Mouse (Mus musculus) kidney, embryonic 16.5 days (tissue): Measurements from ENCODE around the gene Mms22l. TPM values are rescaled to one million over a fixed set of nuclear protein-coding genes. Genes with fewer than 3 reads are reported as not detected.

Source experiments
- ATAC-seq: fragments of 200-750 bp; cut with Nextera tagmentation; 2 replicates; pipeline ENCODE4 v1.8.0; 2017; ENCODE audit warnings: moderate TSS enrichment; ENCODE audit not compliant: low FRiP score, low TSS enrichment
- H3K27ac ChIP-seq: fragments of 300-500 bp; sonication (generic); 2 replicates; pipeline ENCODE4 v1.5.1; 2014; ENCODE audit warnings: low read length
- H3K27me3 ChIP-seq: fragments of 300-500 bp; sonication (generic); 2 replicates; pipeline ENCODE4 v1.6.1; 2014; ENCODE audit warnings: low read length, control low read depth, mixed read lengths; ENCODE audit not compliant: insufficient read depth
- H3K36me3 ChIP-seq: fragments of 300-500 bp; sonication (generic); 2 replicates; pipeline ENCODE4 v1.6.1; 2014; ENCODE audit warnings: low read length, control low read depth, mixed read lengths; ENCODE audit not compliant: insufficient read depth
- H3K4me1 ChIP-seq: fragments of 300-500 bp; sonication (generic); 2 replicates; pipeline ENCODE4 v1.6.1; 2014; ENCODE audit warnings: low read length, control low read depth, mixed read lengths; ENCODE audit not compliant: insufficient read depth
- H3K4me2 ChIP-seq: fragments of 300-500 bp; sonication (generic); replicated peaks from 2 replicates; pipeline ENCODE4 v1.6.1; 2014; ENCODE audit warnings: low read depth, low read length
- H3K4me3 ChIP-seq: fragments of 300-500 bp; sonication (generic); 2 replicates; pipeline ENCODE4 v1.5.1; 2014; ENCODE audit warnings: mild to moderate bottlenecking, low read length
- H3K9ac ChIP-seq: fragments of 300-500 bp; sonication (generic); replicated peaks from 2 replicates; pipeline ENCODE4 v1.6.1; 2014; ENCODE audit warnings: low read length
- H3K9me3 ChIP-seq: fragments of 300-500 bp; sonication (generic); 2 replicates; pipeline ENCODE4 v1.6.1; 2016; ENCODE audit warnings: low read length, control low read depth
- WGBS: fragments of 180-500 bp; shearing (Covaris S2); extraction: QIAGEN DNeasy Blood & Tissue Kit; methylation state at CpG from one replicate; pipeline ENCODE4 v1.1.7; 2014; 5-methylcytosine and 5-hydroxymethylcytosine counted together
- polyA plus RNA-seq: library from polyadenylated mRNA; unstranded; fragments of >200 nt; fragmentation: Nextera tagmentation; extraction: Ambion mirVana; gene quantifications from 2 replicates; pipeline ENCODE4 v1.2.1, GENCODE M21; 2015

Mms22l gene
- polyA plus RNA-seq, 1 experiment from 2014 or later: 25.9 TPM

GRCm38 (mm10) chr4:24609085-24609484, 112.8 kb downstream of the Mms22l start:
- 73% methylated on average over 3 of the region's 3 CpGs for WGBS
- Histone ChIP-seq H3K27me3 (no peaks in the 10 kb centered on the region), H3K4me1 (no peaks in the 10 kb centered on the region), H3K9me3 (no peaks in the 10 kb centered on the region), H3K9ac (no peak overlapping the region), H3K27ac (no peak overlapping the region), H3K36me3 (no peaks in the 10 kb centered on the region), H3K4me2 (no peak overlapping the region), H3K4me3 (no peak overlapping the region)
- no peak for ATAC-seq

- Histone ChIP-seq H3K4me2 (no peak overlapping the region), H3K9me3 (no peaks in the 10 kb centered on the region), H3K4me3 (no peak overlapping the region), H3K4me1 (no peaks in the 10 kb centered on the region), H3K27ac (no peak overlapping the region), H3K36me3 (no peaks in the 10 kb centered on the region), H3K27me3 (no peaks in the 10 kb centered on the region), H3K9ac (no peak overlapping the region)
- WGBS: 89% methylated on average over 2 of the region's 2 CpGs
- no peak for ATAC-seq
Observed at GRCm38 (mm10) chr4:24609564-24609963, 113.3 kb downstream of the Mms22l start.

DNA sequence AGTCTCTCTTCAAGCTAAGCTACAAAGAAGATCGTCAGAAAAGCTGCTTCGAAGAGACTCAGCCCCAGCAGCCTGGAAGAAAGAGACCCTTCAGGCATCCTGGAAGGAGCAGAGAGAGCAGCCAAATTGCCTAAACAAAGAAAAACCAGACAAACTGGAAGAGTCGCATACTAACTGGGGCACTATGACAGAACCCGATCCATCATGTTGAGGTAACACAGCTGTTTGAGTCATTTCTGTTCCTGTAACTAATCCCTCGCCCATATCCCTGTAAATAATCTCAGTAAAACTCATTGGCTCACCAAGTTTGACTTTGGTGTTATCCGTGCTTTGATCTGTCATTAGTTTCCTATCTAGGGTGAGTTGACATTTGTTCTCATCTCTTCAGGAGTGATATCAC, 123.8 kb downstream of the Mms22l start:
- Histone ChIP-seq H3K9me3 (no peaks in the 10 kb centered on the region), H3K4me2 (no peak overlapping the region), H3K27ac (peak overlapping the region; percentile 43; the same call in 1 of the 2 replicates), H3K9ac (no peak overlapping the region), H3K27me3 (no peaks in the 10 kb centered on the region), H3K4me1 (0 out of 2 replicates have a peak, but pooled peaks cover 4% of the 10 kb centered on the region), H3K4me3 (no peak overlapping the region), H3K36me3 (no peaks in the 10 kb centered on the region)
- 43% methylated on average over 6 of the region's 6 CpGs for WGBS
- ATAC-seq: peak; percentile 73; the same call in 1 of the 2 replicates

- no peaks in the 10 kb centered on the region for H3K36me3 ChIP-seq
- no peak for ATAC-seq
- no peak overlapping the region for H3K27ac ChIP-seq
- H3K9ac ChIP-seq: no peak overlapping the region
- no peak overlapping the region for H3K4me2 ChIP-seq
- 0 out of 2 replicates have a peak, but pooled peaks cover 4% of the 10 kb centered on the region for H3K4me1 ChIP-seq
- no peaks in the 10 kb centered on the region for H3K27me3 ChIP-seq
- no peak overlapping the region for H3K4me3 ChIP-seq
- 89% methylated on average over 5 of the region's 5 CpGs for WGBS
- no peaks in the 10 kb centered on the region for H3K9me3 ChIP-seq
Observed at GRCm38 (mm10) chr4:24620440-24620839, 124.2 kb downstream of the Mms22l start.

GRCm38 (mm10) chr4:24621422-24622187, 125.4 kb downstream of the Mms22l start:
- H3K27me3 ChIP-seq: no peaks in the 10 kb centered on the region
- H3K27ac ChIP-seq: no peak overlapping the region
- ATAC-seq: no peak
- WGBS: 73% methylated on average over 9 of the region's 9 CpGs
- no peak overlapping the region for H3K4me3 ChIP-seq
- H3K9ac ChIP-seq: no peak overlapping the region
- no peaks in the 10 kb centered on the region for H3K36me3 ChIP-seq
- H3K9me3 ChIP-seq: no peaks in the 10 kb centered on the region
- H3K4me1 ChIP-seq: 0 out of 2 replicates have a peak, but pooled peaks cover 4% of the 10 kb centered on the region
- no peak overlapping the region for H3K4me2 ChIP-seq

GRCm38 (mm10) chr4:24625951-24626584, 129.8 kb downstream of the Mms22l start:
- H3K36me3 ChIP-seq: no peaks in the 10 kb centered on the region
- no peaks in the 10 kb centered on the region for H3K9me3 ChIP-seq
- H3K9ac ChIP-seq: no peak overlapping the region
- H3K4me2 ChIP-seq: no peak overlapping the region
- 0 out of 2 replicates have a peak, but pooled peaks have one; percentile 31 for ATAC-seq
- no peak overlapping the region for H3K27ac ChIP-seq
- no peaks in the 10 kb centered on the region for H3K27me3 ChIP-seq
- no peak overlapping the region for H3K4me3 ChIP-seq
- 68% methylated on average over 13 of the region's 13 CpGs for WGBS
- no peaks in the 10 kb centered on the region for H3K4me1 ChIP-seq

DNA sequence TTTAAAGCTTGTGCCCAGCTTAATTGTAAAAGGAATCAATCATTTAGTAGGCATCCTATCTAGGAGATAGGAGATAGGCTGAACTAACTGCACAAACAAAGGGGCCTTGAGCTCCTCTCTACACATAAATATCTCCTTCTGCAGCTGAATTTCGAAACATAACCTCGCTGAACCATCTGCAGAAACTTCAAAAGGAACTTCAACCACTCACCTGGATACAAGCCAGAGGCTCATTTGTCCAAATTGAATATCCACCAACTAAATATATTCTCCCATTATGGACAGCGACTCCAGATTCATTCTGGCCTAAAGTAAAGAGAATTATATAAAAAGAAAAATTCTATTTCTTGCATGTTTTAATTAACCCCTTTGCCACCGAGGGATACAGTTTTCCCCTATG, 130.4 kb downstream of the Mms22l start:
- WGBS: 67% methylated on average over 4 of the region's 4 CpGs
- Histone ChIP-seq H3K9me3 (no peaks in the 10 kb centered on the region), H3K4me3 (no peak overlapping the region)

GRCm38 (mm10) chr4:24627871-24628270, 131.6 kb downstream of the Mms22l start:
- WGBS: 65% methylated on average over 1 of the region's 1 CpGs
- no peak for ATAC-seq
- no peak overlapping the region for H3K4me2 ChIP-seq

More for the DNA sequence above, 130.4 kb downstream of the Mms22l start:
- no peak overlapping the region for H3K9ac ChIP-seq
- no peak overlapping the region for H3K27ac ChIP-seq
- no peaks in the 10 kb centered on the region for H3K36me3 ChIP-seq
- no peaks in the 10 kb centered on the region for H3K27me3 ChIP-seq
- ATAC-seq: no peak
- H3K4me1 ChIP-seq: no peaks in the 10 kb centered on the region
- no peak overlapping the region for H3K4me2 ChIP-seq

DNA sequence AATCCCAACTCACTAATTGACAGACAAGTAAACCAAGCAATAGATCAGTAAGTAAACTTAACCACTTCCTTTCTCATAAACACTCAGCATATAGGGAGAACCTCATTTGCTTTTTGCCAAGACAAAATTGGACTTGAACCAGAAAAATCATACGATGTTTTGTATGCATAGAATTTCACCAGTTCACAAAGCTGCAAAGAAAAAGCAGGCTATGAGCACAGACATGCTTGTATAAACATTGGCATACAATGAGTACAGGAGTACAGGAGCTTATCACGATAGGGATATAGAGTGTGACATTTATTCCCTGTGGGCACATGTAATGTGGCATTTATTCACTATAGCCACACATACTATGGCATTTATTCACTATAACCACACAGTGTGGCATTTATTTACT, 134.2 kb downstream of the Mms22l start:
- no peaks in the 10 kb centered on the region for H3K27me3 ChIP-seq

More at GRCm38 (mm10) chr4:24627871-24628270, 131.6 kb downstream of the Mms22l start:
- H3K4me1 ChIP-seq: no peaks in the 10 kb centered on the region
- no peak overlapping the region for H3K9ac ChIP-seq
- H3K36me3 ChIP-seq: no peaks in the 10 kb centered on the region
- no peak overlapping the region for H3K4me3 ChIP-seq
- no peaks in the 10 kb centered on the region for H3K27me3 ChIP-seq
- H3K27ac ChIP-seq: no peak overlapping the region
- no peaks in the 10 kb centered on the region for H3K9me3 ChIP-seq

More for the DNA sequence above, 134.2 kb downstream of the Mms22l start:
- 64% methylated on average over 2 of the region's 2 CpGs for WGBS
- no peak overlapping the region for H3K27ac ChIP-seq
- no peak overlapping the region for H3K4me2 ChIP-seq
- H3K9me3 ChIP-seq: no peaks in the 10 kb centered on the region
- H3K9ac ChIP-seq: no peak overlapping the region
- no peaks in the 10 kb centered on the region for H3K4me1 ChIP-seq
- no peak for ATAC-seq
- H3K4me3 ChIP-seq: no peak overlapping the region
- no peaks in the 10 kb centered on the region for H3K36me3 ChIP-seq
